Mouse (Mus musculus) liver, embryonic 14.5 days (tissue): Measurements from ENCODE around the gene Npdc1.

Source experiments
- CTCF ChIP-seq: IDR thresholded peaks from 2 replicates; pipeline ENCODE4 v1.5.1; 2016; ENCODE audit warnings: antibody characterized with exemption, low read depth, control low read depth
- EP300 ChIP-seq: IDR thresholded peaks from 2 replicates; pipeline ENCODE4 v1.6.1; 2016; ENCODE audit warnings: antibody characterized with exemption, low read depth

- no peak for TF ChIP-seq CTCF
- TF ChIP-seq EP300, result no peak
Measured at GRCm38 (mm10) chr2:25442682-25443081, 43.5 kb downstream of the Npdc1 start.
